Mouse (Mus musculus): ENCODE data around the gene Gm28035. TPM values are rescaled to one million over a fixed set of nuclear protein-coding genes. Genes with fewer than 3 reads are reported as not detected.

The Gm28035 gene
- 1 to 10 TPM; 1.3 to 4.0 TPM for total RNA-seq (2023)

GRCm38 (mm10) chr2:30240267-30240666 is at the start of gene Gm28035:
Gm28035 (plus strand) TSS chr2:30240567.

GRCm38 (mm10) chr2:30205629-30206357 is 34.6 kb upstream of the Gm28035 start, which contains the start of gene Kyat1:
Kyat1 (minus strand) TSS chr2:30205847.

GRCm38 (mm10) chr2:30237199-30237880 is 3.0 kb upstream of the Gm28035 start, which contains the start of gene Lrrc8a:
Lrrc8a (plus strand) TSS chr2:30237715.

GRCm38 (mm10) chr2:30265767-30266253 is 25.4 kb downstream of the Gm28035 start, which contains the start of gene Phyhd1:
Phyhd1 (plus strand) TSS chr2:30266203.

GRCm38 (mm10) chr2:30280743-30281142 is 40.4 kb downstream of the Gm28035 start, which contains the start of gene Gm28038:
Gm28038 (plus strand) TSS chr2:30281043.

GRCm38 (mm10) chr2:30286192-30287026 is 46.0 kb downstream of the Gm28035 start, which contains the start of the genes Dolk and Nup188:
Dolk (minus strand) TSS chr2:30286334.
Nup188 (plus strand) TSS chr2:30286397.

Other genes with a start within 250 kb of the Gm28035 start
- 1 to 10 TPM; 1.2 TPM for gene Wdr34, start 191.7 kb upstream of the Gm28035 start, total RNA-seq (2023)
- 100 to 1,000 TPM; 133 to 160 TPM for gene Set, start 183.2 kb upstream of the Gm28035 start, total RNA-seq (2023)
- gene Pkn3, start 162.9 kb upstream of the Gm28035 start, total RNA-seq (2023) = 1 to 10 TPM; 4.6 to 5.4 TPM
- gene Zdhhc12, start 146.9 kb upstream of the Gm28035 start, total RNA-seq (2023) = 10 to 100 TPM; 14.6 to 19.8 TPM
- gene Zer1, start 116.0 kb upstream of the Gm28035 start, total RNA-seq (2023) = 10 to 100 TPM; 26.9 to 29.3 TPM
- gene Tbc1d13, start 106.8 kb upstream of the Gm28035 start, total RNA-seq (2023) = 100 to 1,000 TPM in 1 of 2 experiments, 10 to 100 TPM in 1; 90.5 to 108 TPM
- 1 to 10 TPM; 9.0 to 9.4 TPM for gene Endog, start 69.1 kb upstream of the Gm28035 start, total RNA-seq (2023)
- 10 to 100 TPM; 10.2 to 11.5 TPM for gene Spout1, start 62.1 kb upstream of the Gm28035 start, total RNA-seq (2023)
- gene Kyat1, start 34.7 kb upstream of the Gm28035 start, total RNA-seq (2023) = 1 to 10 TPM; 4.4 to 5.6 TPM
- gene Lrrc8a, start 2.9 kb upstream of the Gm28035 start, total RNA-seq (2023) = 10 to 100 TPM; 29.2 to 34.5 TPM
- gene Phyhd1, start 25.6 kb downstream of the Gm28035 start, total RNA-seq (2023) = 1 to 10 TPM; 6.1 to 7.2 TPM
- gene Gm28038, start 40.5 kb downstream of the Gm28035 start, total RNA-seq (2023) = not detected
- gene Dolk, start 45.8 kb downstream of the Gm28035 start, total RNA-seq (2023) = 10 to 100 TPM; 10.5 to 11.5 TPM
- gene Nup188, start 45.8 kb downstream of the Gm28035 start, total RNA-seq (2023) = 10 to 100 TPM; 31.4 to 34.2 TPM
- gene Sh3glb2, start 118.8 kb downstream of the Gm28035 start, total RNA-seq (2023) = 10 to 100 TPM; 30.8 to 37.2 TPM
- 1 to 10 TPM; 6.8 to 9.9 TPM for gene Miga2, start 123.7 kb downstream of the Gm28035 start, total RNA-seq (2023)
- 10 to 100 TPM; 14.2 to 15.4 TPM for gene Dolpp1, start 151.7 kb downstream of the Gm28035 start, total RNA-seq (2023)
- gene Crat, start 175.2 kb downstream of the Gm28035 start, total RNA-seq (2023) = 10 to 100 TPM; 29.2 to 40.1 TPM
- 10 to 100 TPM; 92.7 to 98.9 TPM for gene Ptpa, start 175.5 kb downstream of the Gm28035 start, total RNA-seq (2023)
- 1 to 10 TPM; 3.0 to 4.7 TPM for gene Ier5l, start 233.7 kb downstream of the Gm28035 start, total RNA-seq (2023)